Mouse (Mus musculus) hindbrain, embryonic 12.5 days (tissue): ENCODE measurements at regions not wholly inside any gene's neighbourhood (a gene's known extent, or its start where the extent isn't known, plus 50 kb on each side); places are given as distances from the start of the nearest gene placed in this dataset.

ENCODE experiments used
- ATAC-seq: fragments of 200-750 bp; cut with Nextera tagmentation; 2 replicates; pipeline ENCODE4 v1.8.0; 2017; ENCODE audit warnings: moderate TSS enrichment; ENCODE audit not compliant: low FRiP score
- H3K27ac ChIP-seq: fragments of 300-500 bp; sonication (generic); 2 replicates; pipeline ENCODE4 v1.5.1; 2016; ENCODE audit warnings: mild to moderate bottlenecking
- H3K27me3 ChIP-seq: fragments of 300-500 bp; sonication (generic); 2 replicates; pipeline ENCODE4 v1.6.1; 2016; ENCODE audit warnings: mild to moderate bottlenecking
- H3K36me3 ChIP-seq: fragments of 300-500 bp; sonication (generic); 2 replicates; pipeline ENCODE4 v1.6.1; 2016; ENCODE audit warnings: mild to moderate bottlenecking
- H3K4me1 ChIP-seq: fragments of 300-500 bp; sonication (generic); 2 replicates; pipeline ENCODE4 v1.6.1; 2016
- H3K4me2 ChIP-seq: fragments of 300-500 bp; sonication (generic); replicated peaks from 2 replicates; pipeline ENCODE4 v1.6.1; 2016; ENCODE audit warnings: mild to moderate bottlenecking
- H3K4me3 ChIP-seq: fragments of 300-500 bp; sonication (generic); 2 replicates; pipeline ENCODE4 v1.5.1; 2016; ENCODE audit warnings: mild to moderate bottlenecking
- H3K9ac ChIP-seq: fragments of 300-500 bp; sonication (generic); 2 replicates; pipeline ENCODE4 v1.6.1; 2016; ENCODE audit warnings: mild to moderate bottlenecking, moderate library complexity
- H3K9me3 ChIP-seq: fragments of 300-500 bp; sonication (generic); replicated peaks from 2 replicates; pipeline ENCODE4 v1.6.1; 2016; ENCODE audit warnings: mild to moderate bottlenecking
- WGBS: fragments of 180-500 bp; shearing (Covaris S2); methylation state at CpG from one replicate; pipeline ENCODE4 v1.1.7; 2016; 5-methylcytosine and 5-hydroxymethylcytosine counted together

DNA sequence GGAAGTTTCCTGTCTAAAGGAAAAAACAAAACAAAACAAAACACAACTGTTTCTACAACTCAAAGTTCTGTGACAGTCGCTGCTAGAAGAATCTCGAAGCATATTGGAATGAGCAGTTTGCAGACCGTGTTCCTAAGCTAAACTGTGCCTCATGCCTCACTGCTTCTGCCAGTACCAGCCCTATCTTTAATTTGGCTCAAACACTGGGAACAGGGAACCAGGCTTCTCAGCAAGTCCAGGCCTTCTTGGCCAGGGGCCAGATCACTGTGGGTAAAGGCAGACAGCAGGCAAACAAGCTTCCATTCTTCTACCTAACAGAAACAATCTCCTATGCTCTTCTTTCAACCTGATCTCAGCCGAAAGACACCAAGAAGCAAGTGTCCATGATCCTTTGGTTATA, 56.5 kb downstream of the Tmsb4x start:
- Histone ChIP-seq H3K4me2 (no peak overlapping the region), H3K27me3 (peaks cover 23% of the 10 kb centered on the region), H3K4me3 (no peak overlapping the region), H3K9ac (no peak overlapping the region), H3K9me3 (no peaks in the 10 kb centered on the region), H3K27ac (peak overlapping the region; percentile 12; the same call in 1 of the 2 replicates), H3K36me3 (no peaks in the 10 kb centered on the region), H3K4me1 (no peaks in the 10 kb centered on the region)
- WGBS: 76% methylated on average over 4 of the region's 4 CpGs
- 0 out of 2 replicates have a peak, but pooled peaks have one; percentile 35 for ATAC-seq

DNA sequence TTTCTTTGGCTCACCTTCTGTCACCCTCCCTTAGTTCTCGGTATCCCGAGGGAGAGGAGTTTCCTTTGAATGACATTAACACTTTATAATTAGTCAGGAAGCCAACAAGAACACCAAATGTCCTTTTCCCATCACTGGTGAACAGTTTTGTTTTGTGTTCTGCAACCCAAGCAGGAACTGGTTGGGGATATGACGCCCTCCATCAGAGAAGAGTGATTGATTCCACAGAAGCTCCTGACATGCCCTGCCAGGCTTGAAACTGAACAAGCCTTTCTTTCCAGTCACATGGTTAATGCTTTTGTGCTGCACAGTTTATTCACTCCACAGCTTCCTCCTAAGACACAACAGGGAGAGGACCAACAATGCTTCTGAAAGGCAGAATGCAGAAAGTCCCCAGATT, 57.8 kb downstream of the Tmsb4x start:
- ATAC-seq: peak; percentile 43; the same call in 1 of the 2 replicates
- 0 out of 2 replicates have a peak overlapping the region, but pooled peaks have one; percentile 7 for H3K27ac ChIP-seq
- no peak overlapping the region for H3K9ac ChIP-seq
- no peaks in the 10 kb centered on the region for H3K4me1 ChIP-seq
- H3K4me2 ChIP-seq: no peak overlapping the region
- 51% methylated on average over 3 of the region's 3 CpGs for WGBS
- H3K36me3 ChIP-seq: no peaks in the 10 kb centered on the region
- no peak overlapping the region for H3K4me3 ChIP-seq
- H3K9me3 ChIP-seq: no peaks in the 10 kb centered on the region
- peaks cover 34% of the 10 kb centered on the region for H3K27me3 ChIP-seq

DNA sequence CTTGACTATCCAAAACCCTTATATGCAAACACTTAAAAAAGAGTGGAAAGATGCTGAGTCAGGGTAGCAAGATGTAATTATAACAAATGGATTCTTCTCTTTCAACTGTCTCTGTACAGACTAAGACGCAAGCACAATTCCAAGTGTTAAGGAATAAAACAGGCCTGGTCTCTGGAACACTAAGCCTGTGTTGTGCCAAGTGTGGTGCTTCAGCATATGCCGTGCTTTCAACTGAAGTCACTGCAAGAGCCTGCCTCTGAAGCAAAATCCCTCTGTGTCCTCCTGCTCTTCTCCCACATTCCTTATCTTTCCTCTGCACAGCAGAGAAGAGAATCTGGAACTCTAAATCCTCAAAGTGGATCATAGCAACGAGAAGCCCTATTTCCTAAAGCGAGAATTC, 59.7 kb downstream of the Tmsb4x start:
- Histone ChIP-seq H3K9ac (no peak overlapping the region), H3K4me1 (no peaks in the 10 kb centered on the region), H3K36me3 (no peaks in the 10 kb centered on the region), H3K9me3 (no peaks in the 10 kb centered on the region), H3K27ac (no peak overlapping the region), H3K4me3 (no peak overlapping the region), H3K27me3 (peaks cover 40% of the 10 kb centered on the region), H3K4me2 (no peak overlapping the region)
- 89% methylated on average over 4 of the region's 4 CpGs for WGBS
- no peak for ATAC-seq

DNA sequence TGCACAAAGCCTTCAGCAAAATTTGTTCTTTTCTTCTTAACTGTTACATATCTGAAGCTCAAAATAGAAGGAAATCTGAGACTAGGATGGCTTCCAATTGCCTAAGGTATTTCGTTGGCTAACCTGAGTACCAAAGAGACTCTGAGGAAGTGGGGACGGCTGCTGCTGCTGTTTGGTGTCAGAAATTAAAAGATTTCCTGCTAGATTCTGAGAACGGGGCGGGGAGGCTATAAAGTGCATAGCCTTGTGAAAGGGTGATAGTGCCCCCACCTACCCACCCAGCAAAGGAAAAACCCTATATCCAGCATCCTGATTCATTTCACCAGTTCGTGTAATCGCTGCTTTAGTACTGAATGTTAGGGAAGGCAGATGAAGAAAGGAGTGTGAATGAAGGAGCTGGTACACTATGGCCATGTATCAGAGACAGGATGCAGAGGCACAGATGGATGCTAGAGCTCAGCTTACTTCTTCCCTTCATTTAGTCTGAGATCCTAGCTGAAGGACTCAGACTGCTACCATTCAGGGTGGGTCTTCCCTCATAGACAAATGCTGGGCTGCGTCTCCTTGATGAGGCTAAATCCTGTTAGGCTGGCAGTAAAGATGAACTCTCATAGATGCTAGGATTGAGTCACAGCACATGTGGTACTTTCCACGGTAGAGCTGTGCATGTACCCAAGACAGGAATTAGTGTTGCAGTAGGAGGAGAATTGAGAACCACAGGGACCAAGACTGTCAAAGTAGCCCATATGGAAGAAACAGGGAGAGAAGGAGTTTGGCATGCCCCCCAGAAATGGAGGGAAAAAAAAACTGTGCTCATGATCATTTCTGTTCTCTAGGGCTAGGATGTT, 62.4 kb downstream of the Tmsb4x start:
- H3K9me3 ChIP-seq: no peaks in the 10 kb centered on the region
- H3K27ac ChIP-seq: no peak overlapping the region
- H3K27me3 ChIP-seq: peaks cover 32% of the 10 kb centered on the region
- no peak overlapping the region for H3K9ac ChIP-seq
- H3K36me3 ChIP-seq: no peaks in the 10 kb centered on the region
- 80% methylated on average over 8 of the region's 8 CpGs for whole genome bisulfite sequencing
- no peak overlapping the region for H3K4me2 ChIP-seq
- H3K4me1 ChIP-seq: no peaks in the 10 kb centered on the region
- no peak for ATAC-seq
- no peak overlapping the region for H3K4me3 ChIP-seq

DNA sequence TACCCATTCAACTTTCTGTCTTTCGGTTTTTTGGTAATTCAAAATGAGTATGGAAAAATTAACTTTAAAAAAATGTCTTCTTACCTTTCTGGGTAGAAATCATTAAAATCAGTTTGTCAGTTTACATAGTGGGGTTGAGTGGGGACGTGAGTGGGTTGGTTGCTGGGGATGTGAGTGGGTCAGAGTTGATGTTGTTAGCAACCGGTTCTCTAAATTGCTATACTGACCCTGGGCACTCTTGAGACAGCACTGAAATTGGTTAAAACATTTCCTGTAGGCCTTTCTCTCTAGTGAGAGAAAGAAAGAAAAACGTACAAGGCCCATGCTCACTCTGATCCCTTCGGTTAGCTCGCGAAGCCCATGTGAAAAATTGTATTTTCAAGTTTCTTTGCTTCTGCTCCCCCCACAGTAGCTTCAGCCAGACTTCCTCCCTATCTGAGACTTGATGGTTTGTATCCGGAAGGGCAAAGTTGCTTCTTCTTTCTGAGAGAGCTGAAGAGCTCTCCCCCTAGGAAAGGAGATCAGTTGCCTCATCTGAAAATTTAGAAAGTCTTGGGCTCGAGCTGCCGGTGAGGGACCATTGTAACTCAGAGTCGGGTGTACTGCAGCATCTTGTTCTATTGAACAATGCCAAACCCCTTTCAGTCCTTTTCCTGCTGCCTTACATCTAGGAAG, 63.5 kb downstream of the Tmsb4x start:
- H3K4me2 ChIP-seq: no peak overlapping the region
- no peaks in the 10 kb centered on the region for H3K4me1 ChIP-seq
- no peaks in the 10 kb centered on the region for H3K9me3 ChIP-seq
- no peak for ATAC-seq
- H3K27ac ChIP-seq: no peak overlapping the region
- WGBS: 72% methylated on average over 11 of the region's 11 CpGs
- H3K36me3 ChIP-seq: no peaks in the 10 kb centered on the region
- peaks cover 32% of the 10 kb centered on the region for H3K27me3 ChIP-seq
- no peak overlapping the region for H3K4me3 ChIP-seq
- H3K9ac ChIP-seq: no peak overlapping the region

DNA sequence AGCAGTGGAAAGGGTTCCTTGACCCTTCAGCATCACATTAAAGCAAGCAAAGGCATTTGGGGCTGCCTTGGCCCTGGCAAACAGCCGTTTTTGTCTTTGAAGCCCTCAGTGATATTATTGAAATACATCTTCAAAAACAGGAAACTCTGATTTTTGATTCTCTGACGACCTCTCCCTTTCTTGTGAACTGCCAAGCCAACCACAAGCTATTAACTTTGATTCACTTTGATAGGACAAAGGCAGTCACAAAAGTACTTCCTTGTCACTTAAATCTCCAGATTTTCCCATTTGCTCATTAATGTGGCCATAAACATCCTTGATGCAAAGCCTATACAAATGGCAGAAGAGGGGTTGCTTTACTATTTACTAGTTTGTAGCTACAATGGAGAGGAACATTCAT, 70.0 kb downstream of the Tmsb4x start:
- Histone ChIP-seq H3K4me3 (no peak overlapping the region), H3K27me3 (peaks cover 12% of the 10 kb centered on the region), H3K9me3 (no peaks in the 10 kb centered on the region), H3K27ac (no peak overlapping the region), H3K4me1 (no peaks in the 10 kb centered on the region), H3K4me2 (no peak overlapping the region), H3K36me3 (no peaks in the 10 kb centered on the region), H3K9ac (no peak overlapping the region)
- no peak for ATAC-seq
- 77% methylated on average over 2 of the region's 2 CpGs for WGBS

DNA sequence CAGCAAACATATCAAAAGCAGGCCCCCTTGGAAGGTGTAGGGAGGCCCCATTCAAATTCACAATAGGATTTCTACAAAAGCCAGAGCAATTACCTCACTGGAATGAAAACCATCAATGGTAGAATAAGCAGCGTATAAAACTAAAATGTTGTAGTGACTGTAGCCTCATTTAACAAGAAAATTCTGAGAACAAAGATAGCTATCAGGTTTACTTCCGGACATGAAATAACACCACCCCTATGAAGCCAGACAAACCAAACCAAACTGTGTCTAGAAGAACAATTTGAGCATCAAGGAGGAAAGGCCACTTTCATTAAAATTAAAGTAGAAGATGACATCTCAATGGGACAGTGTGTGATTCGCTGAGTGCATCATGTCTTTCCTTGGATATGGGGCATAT, 74.9 kb downstream of the Tmsb4x start:
- 97% methylated on average over 3 of the region's 3 CpGs for WGBS
- H3K27ac ChIP-seq: no peak overlapping the region
- H3K4me2 ChIP-seq: no peak overlapping the region
- no peaks in the 10 kb centered on the region for H3K36me3 ChIP-seq
- no peaks in the 10 kb centered on the region for H3K4me1 ChIP-seq
- no peak for ATAC-seq
- H3K9ac ChIP-seq: no peak overlapping the region
- H3K4me3 ChIP-seq: no peak overlapping the region
- H3K9me3 ChIP-seq: no peaks in the 10 kb centered on the region
- peaks cover 24% of the 10 kb centered on the region for H3K27me3 ChIP-seq

DNA sequence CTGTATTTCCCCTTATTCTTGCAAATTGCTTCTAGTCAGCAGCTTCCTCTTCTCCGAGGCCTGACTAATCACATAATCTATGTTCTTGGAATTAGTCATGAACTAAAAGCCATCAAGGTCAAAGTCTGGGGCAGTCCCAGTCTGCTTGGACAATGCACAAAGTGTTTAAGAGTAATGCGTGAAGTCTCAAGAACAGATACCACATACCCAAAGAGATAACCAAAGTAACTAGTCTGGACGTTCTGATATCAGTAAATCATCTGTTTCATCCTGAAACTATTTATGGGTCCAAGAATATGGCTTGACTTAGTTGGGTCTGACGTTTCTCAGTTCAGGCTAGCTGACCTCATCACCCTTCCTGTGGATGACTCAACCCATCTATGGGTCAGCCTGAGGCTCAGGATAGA, 76.1 kb downstream of the Tmsb4x start:
- Histone ChIP-seq H3K4me1 (no peaks in the 10 kb centered on the region), H3K27me3 (peaks cover 18% of the 10 kb centered on the region), H3K4me2 (no peak overlapping the region), H3K4me3 (no peak overlapping the region), H3K36me3 (no peaks in the 10 kb centered on the region), H3K9me3 (no peaks in the 10 kb centered on the region), H3K27ac (no peak overlapping the region), H3K9ac (no peak overlapping the region)
- 81% methylated on average over 4 of the region's 4 CpGs for WGBS
- no peak for ATAC-seq

DNA sequence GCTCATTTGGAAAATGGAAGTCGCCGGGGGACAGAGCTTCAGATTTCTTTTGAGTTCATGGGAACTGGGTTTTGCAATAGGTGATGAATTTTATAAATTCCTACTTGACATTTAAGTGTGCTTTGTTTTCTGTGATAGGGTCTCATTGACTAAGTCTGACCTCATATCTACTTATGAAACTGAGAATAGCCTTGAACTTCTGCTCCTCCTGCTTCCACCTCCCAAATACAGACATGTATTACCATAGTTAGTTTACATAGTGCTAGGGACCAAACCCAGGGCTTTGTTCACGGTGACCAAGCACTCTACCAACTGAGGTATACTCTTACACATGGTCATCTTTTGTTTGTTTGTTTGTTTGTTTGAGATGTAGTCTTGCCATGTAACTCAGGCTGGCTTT, 77.8 kb downstream of the Tmsb4x start:
- WGBS: 88% methylated on average over 3 of the region's 3 CpGs
- Histone ChIP-seq H3K4me1 (no peaks in the 10 kb centered on the region), H3K4me3 (no peak overlapping the region), H3K9me3 (no peaks in the 10 kb centered on the region), H3K9ac (no peak overlapping the region), H3K27ac (no peak overlapping the region), H3K27me3 (peaks cover 27% of the 10 kb centered on the region), H3K4me2 (no peak overlapping the region), H3K36me3 (no peaks in the 10 kb centered on the region)
- no peak for ATAC-seq

DNA sequence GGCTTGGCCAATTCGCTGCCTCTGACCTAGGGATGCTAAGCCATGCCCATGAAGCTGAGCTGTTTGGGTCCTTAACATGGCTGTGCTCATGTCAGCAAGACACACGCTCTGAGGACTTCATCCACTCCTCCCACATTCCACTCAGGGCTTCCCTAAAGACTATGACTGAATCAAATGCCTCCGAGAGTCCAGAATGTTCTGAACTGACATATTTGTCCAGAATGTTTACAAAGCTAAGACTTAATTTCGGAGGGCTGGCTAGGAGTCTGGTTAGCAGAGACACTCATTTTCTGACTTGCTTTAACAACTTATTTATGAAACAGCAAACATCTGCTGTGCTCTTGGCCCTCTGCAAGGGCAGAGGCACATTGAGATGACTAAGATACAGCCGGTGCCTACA, 78.5 kb downstream of the Tmsb4x start:
- H3K27ac ChIP-seq: no peak overlapping the region
- H3K4me1 ChIP-seq: no peaks in the 10 kb centered on the region
- H3K27me3 ChIP-seq: peaks cover 30% of the 10 kb centered on the region
- 81% methylated on average over 5 of the region's 5 CpGs for WGBS
- ATAC-seq: no peak
- H3K9me3 ChIP-seq: no peaks in the 10 kb centered on the region
- H3K36me3 ChIP-seq: no peaks in the 10 kb centered on the region
- no peak overlapping the region for H3K4me3 ChIP-seq
- no peak overlapping the region for H3K4me2 ChIP-seq
- H3K9ac ChIP-seq: no peak overlapping the region

DNA sequence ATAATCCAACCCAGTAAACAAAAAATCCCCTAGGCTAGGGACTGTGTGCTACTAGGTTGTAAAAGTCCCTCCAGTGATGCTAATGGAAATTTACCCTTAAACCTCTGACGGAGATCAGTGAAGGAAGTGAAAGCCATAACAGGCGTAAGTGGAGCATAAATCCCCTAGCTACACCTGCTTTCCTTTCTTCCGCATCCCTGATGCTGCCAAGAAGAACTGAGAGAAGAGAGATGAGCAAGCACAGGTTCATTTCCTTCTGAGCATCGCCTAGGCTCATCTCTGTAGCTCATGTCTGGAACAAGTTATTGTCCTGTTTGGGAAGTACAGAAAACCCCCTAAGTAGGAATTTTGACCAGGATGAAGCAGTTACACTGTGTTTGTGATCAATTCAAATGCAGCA, 89.8 kb downstream of the Tmsb4x start:
- WGBS: 88% methylated on average over 4 of the region's 4 CpGs
- ATAC-seq: no peak
- H3K36me3 ChIP-seq: no peaks in the 10 kb centered on the region
- no peaks in the 10 kb centered on the region for H3K9me3 ChIP-seq
- H3K4me3 ChIP-seq: no peak overlapping the region
- no peaks in the 10 kb centered on the region for H3K4me1 ChIP-seq
- H3K9ac ChIP-seq: no peak overlapping the region
- peaks cover 41% of the 10 kb centered on the region for H3K27me3 ChIP-seq
- no peak overlapping the region for H3K4me2 ChIP-seq
- no peak overlapping the region for H3K27ac ChIP-seq

DNA sequence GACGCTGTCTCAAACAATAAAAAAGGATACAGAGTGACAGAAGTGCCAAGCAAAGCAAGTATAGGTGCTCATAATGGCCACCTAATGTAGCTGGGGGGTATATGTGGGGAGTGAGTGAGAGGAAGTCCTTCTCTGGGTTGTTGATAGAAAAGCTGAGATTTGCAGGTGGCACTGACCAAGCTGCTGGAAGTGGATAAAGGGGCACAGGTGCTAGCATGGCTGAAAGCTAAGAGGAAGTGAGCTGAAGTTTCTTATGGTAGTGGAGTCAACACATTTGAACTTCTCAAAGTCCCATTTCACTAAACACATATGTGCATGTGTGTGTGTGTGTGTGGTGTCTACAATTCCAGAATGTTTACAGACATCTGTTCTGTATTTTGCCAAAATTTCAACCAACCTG, 94.0 kb downstream of the Tmsb4x start:
- H3K4me3 ChIP-seq: no peak overlapping the region
- WGBS: 77% methylated on average over 1 of the region's 1 CpGs
- H3K4me1 ChIP-seq: no peaks in the 10 kb centered on the region
- H3K27me3 ChIP-seq: peaks cover 44% of the 10 kb centered on the region
- no peak overlapping the region for H3K9ac ChIP-seq
- H3K4me2 ChIP-seq: no peak overlapping the region
- H3K36me3 ChIP-seq: no peaks in the 10 kb centered on the region
- no peak overlapping the region for H3K27ac ChIP-seq
- ATAC-seq: no peak
- no peaks in the 10 kb centered on the region for H3K9me3 ChIP-seq
